Mouse (Mus musculus) layer of hippocampus, adult 6 months (tissue): Measurements from ENCODE around the gene Ly6g6e. TPM values are rescaled to one million over a fixed set of nuclear protein-coding genes. Genes with fewer than 3 reads are reported as not detected.

Experiments
- polyA plus RNA-seq: library from polyadenylated mRNA; unstranded; fragments of <200 nt; fragmentation: Nextera tagmentation; gene quantifications from 2 replicates; pipeline ENCODE4 v1.2.3, GENCODE M21; 2021

Gene Ly6g6e
- polyA plus RNA-seq, 1 experiment from 2014 or later, result 4.4 TPM

Other genes starting within 250 kb of the Ly6g6e start
- gene Stk19, start 240.0 kb upstream of the Ly6g6e start, polyA plus RNA-seq, result 55.5 and 61.6 TPM in 2 replicates
- gene Dxo, start 239.9 kb upstream of the Ly6g6e start, polyA plus RNA-seq, result 26.3 and 27.8 TPM in 2 replicates
- 23.6 and 26.5 TPM in 2 replicates for gene Skiv2l, start 226.7 kb upstream of the Ly6g6e start, polyA plus RNA-seq
- 36.8 and 43.3 TPM in 2 replicates for gene Nelfe, start 226.5 kb upstream of the Ly6g6e start, polyA plus RNA-seq
- gene Cfb, start 214.4 kb upstream of the Ly6g6e start, polyA plus RNA-seq, result 0.49 and 0.80 TPM in 2 replicates
- gene Zbtb12, start 197.4 kb upstream of the Ly6g6e start, polyA plus RNA-seq, result 0.23 and 0.26 TPM in 2 replicates
- not detected in 2 replicates for gene Gm20547, start 194.9 kb upstream of the Ly6g6e start, polyA plus RNA-seq
- gene C2, start 178.6 kb upstream of the Ly6g6e start, polyA plus RNA-seq, result 1.3 and 2.0 TPM in 2 replicates
- 21.5 and 22.0 TPM in 2 replicates for gene Ehmt2, start 178.4 kb upstream of the Ly6g6e start, polyA plus RNA-seq
- 0.29 and 0.30 TPM in 2 replicates for gene Slc44a4, start 162.4 kb upstream of the Ly6g6e start, polyA plus RNA-seq
- 24.8 and 26.2 TPM in 2 replicates for gene Neu1, start 145.6 kb upstream of the Ly6g6e start, polyA plus RNA-seq
- gene Hspa1b, start 117.7 kb upstream of the Ly6g6e start, polyA plus RNA-seq, result 0.90 and 1.3 TPM in 2 replicates
- not detected in 2 replicates for gene Gm20481, start 107.0 kb upstream of the Ly6g6e start, polyA plus RNA-seq
- 7.2 and 7.7 TPM in 2 replicates for gene Hspa1a, start 104.7 kb upstream of the Ly6g6e start, polyA plus RNA-seq
- gene Hspa1l, start 104.2 kb upstream of the Ly6g6e start, polyA plus RNA-seq, result 0.60 and 0.84 TPM in 2 replicates
- gene Lsm2, start 95.0 kb upstream of the Ly6g6e start, polyA plus RNA-seq, result 35.2 and 42.4 TPM in 2 replicates
- gene Vars, start 75.9 kb upstream of the Ly6g6e start, polyA plus RNA-seq, result 20.0 and 21.5 TPM in 2 replicates
- 0.20 TPM in 1 of 2 replicates, not detected in the other for gene Vwa7, start 60.3 kb upstream of the Ly6g6e start, polyA plus RNA-seq
- gene Sapcd1, start 48.9 kb upstream of the Ly6g6e start, polyA plus RNA-seq, result 0.62 and 0.97 TPM in 2 replicates
- gene Msh5, start 30.2 kb upstream of the Ly6g6e start, polyA plus RNA-seq, result 0.33 and 0.59 TPM in 2 replicates
- 28.2 and 29.7 TPM in 2 replicates for gene Clic1, start 26.9 kb upstream of the Ly6g6e start, polyA plus RNA-seq
- gene Ddah2, start 17.9 kb upstream of the Ly6g6e start, polyA plus RNA-seq, result 18.0 and 23.6 TPM in 2 replicates
- not detected in 2 replicates for gene Ly6g6c, start 11.5 kb upstream of the Ly6g6e start, polyA plus RNA-seq
- gene Mpig6b, start 10.7 kb upstream of the Ly6g6e start, polyA plus RNA-seq, result 0.06 TPM in 1 of 2 replicates, not detected in the other
- 1.2 and 2.3 TPM in 2 replicates for gene Ly6g6d, start 1.2 kb downstream of the Ly6g6e start, polyA plus RNA-seq
- gene Ly6g6f, start 8.7 kb downstream of the Ly6g6e start, polyA plus RNA-seq, result 1.2 and 2.1 TPM in 2 replicates
- 86.3 and 93.9 TPM in 2 replicates for gene Abhd16a, start 12.4 kb downstream of the Ly6g6e start, polyA plus RNA-seq
- gene Ly6g5c, start 31.4 kb downstream of the Ly6g6e start, polyA plus RNA-seq, result not detected in 2 replicates
- gene Ly6g5b, start 38.5 kb downstream of the Ly6g6e start, polyA plus RNA-seq, result not detected in 2 replicates
- 16.5 and 19.1 TPM in 2 replicates for gene Gpank1, start 44.6 kb downstream of the Ly6g6e start, polyA plus RNA-seq
- gene Csnk2b, start 45.2 kb downstream of the Ly6g6e start, polyA plus RNA-seq, result 212 and 242 TPM in 2 replicates
- 24.7 and 40.7 TPM in 2 replicates for gene D17H6S53E, start 49.5 kb downstream of the Ly6g6e start, polyA plus RNA-seq
- not detected in 2 replicates for gene Apom, start 55.1 kb downstream of the Ly6g6e start, polyA plus RNA-seq
- gene Bag6, start 58.3 kb downstream of the Ly6g6e start, polyA plus RNA-seq, result 68.3 and 90.8 TPM in 2 replicates
- gene Prrc2a, start 88.0 kb downstream of the Ly6g6e start, polyA plus RNA-seq, result 25.5 and 33.2 TPM in 2 replicates
- gene Aif1, start 99.2 kb downstream of the Ly6g6e start, polyA plus RNA-seq, result 37.6 and 39.5 TPM in 2 replicates
- gene Lst1, start 111.5 kb downstream of the Ly6g6e start, polyA plus RNA-seq, result 28.9 and 30.2 TPM in 2 replicates
- 1.2 and 1.4 TPM in 2 replicates for gene Ltb, start 117.5 kb downstream of the Ly6g6e start, polyA plus RNA-seq
- gene Tnf, start 125.1 kb downstream of the Ly6g6e start, polyA plus RNA-seq, result 0.09 and 0.19 TPM in 2 replicates
- gene Lta, start 128.4 kb downstream of the Ly6g6e start, polyA plus RNA-seq, result 0.14 and 0.16 TPM in 2 replicates
- not detected in 2 replicates for gene Gm16181, start 143.9 kb downstream of the Ly6g6e start, polyA plus RNA-seq
- 685 and 716 TPM in 2 replicates for gene Atp6v1g2, start 156.8 kb downstream of the Ly6g6e start, polyA plus RNA-seq
- 6.4 and 9.7 TPM in 2 replicates for gene Nfkbil1, start 158.9 kb downstream of the Ly6g6e start, polyA plus RNA-seq
- 193 and 215 TPM in 2 replicates for gene Ddx39b, start 164.8 kb downstream of the Ly6g6e start, polyA plus RNA-seq
- 68.9 and 78.2 TPM in 2 replicates for gene H2-D1, start 185.8 kb downstream of the Ly6g6e start, polyA plus RNA-seq
- 0.13 TPM in 1 of 2 replicates, not detected in the other for gene H2-Q1, start 243.5 kb downstream of the Ly6g6e start, polyA plus RNA-seq